Mouse (Mus musculus) midbrain, embryonic 14.5 days (tissue): Measurements from ENCODE around the gene Ripor3. TPM values are rescaled to one million over a fixed set of nuclear protein-coding genes. Genes with fewer than 3 reads are reported as not detected.
"Not testable (repeated sequence)": the region's sequence is repeated elsewhere in the genome, so short reads cannot be mapped to it uniquely, and the experiment has no call there.

ENCODE experiments used
- ATAC-seq: fragments of 200-750 bp; cut with Nextera tagmentation; 2 replicates; pipeline ENCODE4 v1.8.0; 2017; ENCODE audit warnings: moderate number of reproducible peaks, moderate library complexity; ENCODE audit not compliant: low FRiP score, low TSS enrichment
- DNase-seq: peaks from one replicate; pipeline ENCODE4 v3.0.0-alpha.2; 2015
- H3K27ac ChIP-seq: fragments of 300-500 bp; sonication (generic); replicated peaks from 2 replicates; pipeline ENCODE4 v1.5.1; 2014; ENCODE audit warnings: mild to moderate bottlenecking, low read depth, low read length, moderate library complexity
- H3K27me3 ChIP-seq: fragments of 300-500 bp; sonication (generic); 2 replicates; pipeline ENCODE4 v1.6.1; 2014; ENCODE audit warnings: low read length, control low read depth, mixed read lengths; ENCODE audit not compliant: control insufficient read depth, insufficient read depth
- H3K36me3 ChIP-seq: fragments of 300-500 bp; sonication (generic); 2 replicates; pipeline ENCODE4 v1.6.1; 2014; ENCODE audit warnings: low read length, control low read depth; ENCODE audit not compliant: control insufficient read depth, insufficient read depth
- H3K4me1 ChIP-seq: fragments of 300-500 bp; sonication (generic); 2 replicates; pipeline ENCODE4 v1.6.1; 2014; ENCODE audit warnings: mild to moderate bottlenecking, antibody characterized with exemption, low read length, control low read depth; ENCODE audit not compliant: control insufficient read depth, insufficient read depth
- H3K4me2 ChIP-seq: fragments of 300-500 bp; sonication (generic); 2 replicates; pipeline ENCODE4 v1.6.1; 2014; ENCODE audit warnings: mild to moderate bottlenecking, low read length, moderate library complexity
- H3K4me3 ChIP-seq: fragments of 300-500 bp; sonication (generic); replicated peaks from 2 replicates; pipeline ENCODE4 v1.5.1; 2014; ENCODE audit warnings: low read depth, low read length
- H3K9ac ChIP-seq: fragments of 300-500 bp; sonication (generic); replicated peaks from 2 replicates; pipeline ENCODE4 v1.6.1; 2014; ENCODE audit warnings: mild to moderate bottlenecking, low read length, moderate library complexity
- H3K9me3 ChIP-seq: fragments of 300-500 bp; sonication (generic); 2 replicates; pipeline ENCODE4 v1.6.1; 2016; ENCODE audit warnings: low read length, control low read depth, mixed read lengths; ENCODE audit not compliant: control insufficient read depth
- whole genome bisulfite sequencing: fragments of 180-500 bp; shearing (Covaris S2); extraction: QIAGEN DNeasy Blood & Tissue Kit; methylation state at CpG from one replicate; pipeline ENCODE4 v1.1.7; 2014; 5-methylcytosine and 5-hydroxymethylcytosine counted together
- polyA plus RNA-seq: library from polyadenylated mRNA; unstranded; fragments of >200 nt; fragmentation: Nextera tagmentation; extraction: Ambion mirVana; gene quantifications from 2 replicates; pipeline ENCODE4 v1.2.1, GENCODE M21; 2014

The Ripor3 gene
- 0.22 TPM in 1 of 2 replicates, not detected in the other for polyA plus RNA-seq

DNA sequence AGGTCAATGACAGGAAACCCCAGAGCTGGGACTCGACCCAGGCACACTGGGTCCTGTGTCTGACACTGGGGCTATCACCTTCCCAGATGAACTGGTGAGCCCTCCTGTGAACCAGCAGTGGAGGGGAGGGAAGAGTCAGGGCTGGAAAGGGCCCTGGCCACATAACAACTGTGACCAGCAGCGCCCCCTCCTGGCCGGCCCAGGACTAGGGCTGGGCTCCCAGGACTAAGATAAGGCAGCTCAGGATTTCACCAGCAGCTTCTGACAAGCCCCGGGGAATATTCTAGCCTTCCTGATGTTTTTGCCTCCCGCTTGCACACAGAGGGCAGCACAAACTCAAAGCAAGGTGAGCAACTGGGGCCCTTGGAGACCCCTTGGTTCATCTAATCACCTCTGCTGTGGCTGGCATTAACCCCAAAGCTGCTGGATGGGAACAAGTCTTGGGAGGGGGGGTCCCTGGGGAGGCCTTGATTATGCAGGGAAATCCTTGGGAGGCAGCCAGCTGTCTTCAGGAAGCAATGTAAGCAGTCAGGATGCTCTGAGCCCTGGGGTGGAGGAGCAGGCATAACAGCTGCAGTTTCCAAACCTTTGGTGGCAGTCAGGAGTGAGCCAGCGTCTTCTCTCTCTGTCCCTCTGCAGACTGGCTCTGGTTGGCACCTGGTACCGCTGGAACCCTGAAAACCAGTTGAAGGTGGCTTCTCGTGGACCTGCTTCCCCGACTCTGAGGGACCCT lies at the start of gene Ripor3:
Ripor3 (minus strand) TSS at position 683 of the 733 bp plus-strand sequence.
- 35% methylated on average over 9 of the region's 9 CpGs for WGBS
- H3K4me1 ChIP-seq = peaks cover 8% of the 10 kb centered on the region; the same call in 1 of the 2 replicates
- H3K4me2 ChIP-seq = no peak within 1 kb of the TSS
- no peak within 1 kb of the TSS for H3K9ac ChIP-seq
- no peak within 1 kb of the TSS for H3K27ac ChIP-seq
- H3K36me3 ChIP-seq = no peaks in the 10 kb centered on the region
- no peaks in the 10 kb centered on the region for H3K9me3 ChIP-seq
- ATAC-seq (no peak), DNase-seq (peak; percentile 69)
- no peak within 1 kb of the TSS for H3K4me3 ChIP-seq
- H3K27me3 ChIP-seq = no peaks in the 10 kb centered on the region

DNA sequence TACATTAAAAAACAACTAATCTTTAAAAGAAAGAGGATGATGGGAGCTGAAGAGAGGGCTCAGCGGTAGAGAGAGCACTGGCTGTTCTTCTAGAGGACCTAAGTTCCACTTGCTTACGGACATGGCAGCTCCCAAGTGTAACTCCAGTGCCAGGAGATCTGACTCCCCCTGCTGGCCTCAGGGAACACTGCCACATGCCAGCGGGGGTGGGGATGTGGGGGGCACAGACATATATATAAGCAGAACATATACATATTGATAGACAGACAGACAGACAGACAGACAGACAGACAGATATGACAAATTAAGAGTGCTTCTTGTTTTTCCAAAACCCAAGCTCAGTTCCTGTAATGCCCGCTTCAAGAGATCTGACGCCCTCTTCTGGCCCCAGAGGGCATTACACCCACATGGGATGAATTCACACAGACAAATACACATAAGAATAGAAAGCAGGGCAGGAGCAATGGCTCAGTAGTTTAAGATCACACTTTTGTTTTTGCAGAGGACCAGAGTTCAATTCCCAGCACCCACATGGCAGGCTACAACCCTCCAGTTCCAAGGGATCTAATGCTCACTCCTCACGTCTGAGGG lies 48.9 kb upstream of the Ripor3 start:
- Histone ChIP-seq H3K4me1 (no peaks in the 10 kb centered on the region), H3K4me2 (no peak overlapping the region), H3K27ac (no peak overlapping the region), H3K4me3 (no peak overlapping the region), H3K9me3 (no peaks in the 10 kb centered on the region), H3K27me3 (no peaks in the 10 kb centered on the region), H3K36me3 (no peaks in the 10 kb centered on the region), H3K9ac (no peak overlapping the region)
- 72% methylated on average over 6 of the region's 6 CpGs for WGBS
- ATAC-seq (no peak), DNase-seq (no peak)

DNA sequence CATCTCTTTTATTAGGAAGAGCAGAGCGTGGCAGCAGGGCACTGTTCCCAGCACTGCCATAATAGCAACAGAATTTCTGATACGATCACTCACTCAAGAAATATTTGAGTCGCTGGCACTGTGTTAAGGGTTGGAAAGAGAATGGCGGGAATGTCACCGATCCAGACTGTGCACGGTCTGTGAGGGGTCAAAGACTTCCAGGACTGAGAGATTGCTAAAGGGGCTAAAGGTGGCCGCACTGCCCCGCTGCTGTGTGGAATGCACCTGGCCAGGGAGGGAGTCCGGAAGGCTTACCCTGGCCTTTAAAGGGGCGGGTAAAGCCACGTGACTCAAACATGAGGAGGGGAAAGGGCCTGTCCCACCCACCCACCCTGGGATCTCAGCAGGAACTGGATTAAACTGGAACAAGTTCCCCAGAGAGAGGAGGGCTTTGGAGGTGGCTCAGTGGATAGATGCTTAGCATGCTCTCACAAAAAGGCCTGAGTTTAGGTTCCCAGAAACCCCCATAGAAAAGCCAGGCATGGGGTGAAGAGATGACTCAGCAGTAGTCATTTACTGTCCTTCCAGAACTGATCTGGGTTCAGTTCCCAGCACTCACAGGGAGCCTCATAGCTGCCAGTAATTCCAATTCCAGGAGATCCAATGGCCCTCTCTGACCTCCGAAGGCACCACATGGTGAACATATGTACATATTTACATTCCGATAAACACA lies 48.2 kb upstream of the Ripor3 start:
- WGBS = 29% methylated on average over 13 of the region's 13 CpGs
- H3K4me3 ChIP-seq = no peak overlapping the region
- H3K27me3 ChIP-seq = no peaks in the 10 kb centered on the region
- no peak overlapping the region for H3K4me2 ChIP-seq
- DNase-seq (no peak), ATAC-seq (no peak)
- H3K4me1 ChIP-seq = no peaks in the 10 kb centered on the region
- H3K36me3 ChIP-seq = no peaks in the 10 kb centered on the region
- H3K9me3 ChIP-seq = no peaks in the 10 kb centered on the region
- H3K9ac ChIP-seq = no peak overlapping the region
- no peak overlapping the region for H3K27ac ChIP-seq

DNA sequence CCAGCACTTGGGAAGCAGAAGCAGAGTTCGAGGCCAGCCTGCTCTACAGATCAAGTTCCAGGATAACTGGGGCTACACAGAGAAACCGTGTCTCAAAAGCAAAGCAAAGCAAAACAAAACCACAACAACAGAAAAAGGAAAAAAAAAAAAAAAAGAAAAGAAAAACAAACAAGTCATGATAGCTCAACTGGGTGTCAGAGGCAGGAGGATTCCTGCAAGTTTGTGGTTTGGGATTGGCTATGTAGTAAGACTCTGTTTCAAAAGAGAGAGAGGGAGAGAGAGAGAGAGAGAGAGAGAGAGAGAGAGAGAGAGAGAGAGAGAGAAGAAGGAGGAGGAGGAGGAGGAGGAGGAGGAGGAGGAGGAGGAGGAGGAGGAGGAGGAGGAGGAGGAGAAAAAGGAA lies 47.5 kb upstream of the Ripor3 start:
- H3K4me1 ChIP-seq, H3K9me3 ChIP-seq, ATAC-seq, H3K9ac ChIP-seq, H3K4me3 ChIP-seq, H3K36me3 ChIP-seq, H3K27me3 ChIP-seq, DNase-seq, H3K4me2 ChIP-seq, H3K27ac ChIP-seq: not testable (repeated sequence)
- 78% methylated on average over 2 of the region's 2 CpGs for WGBS

DNA sequence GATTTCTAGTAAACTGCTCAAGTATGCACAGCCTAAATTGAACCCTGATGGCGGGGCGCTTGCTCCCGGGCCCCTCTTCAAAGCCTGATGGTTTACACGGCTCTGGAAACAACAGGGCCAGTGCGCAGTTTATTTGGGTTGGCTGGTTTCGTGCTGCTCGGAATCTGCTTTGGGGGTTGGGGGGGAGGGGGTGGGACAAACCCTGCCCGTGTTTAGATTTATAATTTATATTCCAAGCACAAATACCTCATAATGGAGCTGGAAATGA lies 46.2 kb upstream of the Ripor3 start:
- no peaks in the 10 kb centered on the region for H3K36me3 ChIP-seq
- H3K27me3 ChIP-seq = peaks cover 6% of the 10 kb centered on the region; the same call in 1 of the 2 replicates
- no peaks in the 10 kb centered on the region for H3K9me3 ChIP-seq
- H3K4me1 ChIP-seq = no peaks in the 10 kb centered on the region
- no peak overlapping the region for H3K4me2 ChIP-seq
- ATAC-seq (no peak), DNase-seq (no peak)
- WGBS = 66% methylated on average over 8 of the region's 8 CpGs
- H3K4me3 ChIP-seq = no peak overlapping the region
- no peak overlapping the region for H3K27ac ChIP-seq
- H3K9ac ChIP-seq = no peak overlapping the region

DNA sequence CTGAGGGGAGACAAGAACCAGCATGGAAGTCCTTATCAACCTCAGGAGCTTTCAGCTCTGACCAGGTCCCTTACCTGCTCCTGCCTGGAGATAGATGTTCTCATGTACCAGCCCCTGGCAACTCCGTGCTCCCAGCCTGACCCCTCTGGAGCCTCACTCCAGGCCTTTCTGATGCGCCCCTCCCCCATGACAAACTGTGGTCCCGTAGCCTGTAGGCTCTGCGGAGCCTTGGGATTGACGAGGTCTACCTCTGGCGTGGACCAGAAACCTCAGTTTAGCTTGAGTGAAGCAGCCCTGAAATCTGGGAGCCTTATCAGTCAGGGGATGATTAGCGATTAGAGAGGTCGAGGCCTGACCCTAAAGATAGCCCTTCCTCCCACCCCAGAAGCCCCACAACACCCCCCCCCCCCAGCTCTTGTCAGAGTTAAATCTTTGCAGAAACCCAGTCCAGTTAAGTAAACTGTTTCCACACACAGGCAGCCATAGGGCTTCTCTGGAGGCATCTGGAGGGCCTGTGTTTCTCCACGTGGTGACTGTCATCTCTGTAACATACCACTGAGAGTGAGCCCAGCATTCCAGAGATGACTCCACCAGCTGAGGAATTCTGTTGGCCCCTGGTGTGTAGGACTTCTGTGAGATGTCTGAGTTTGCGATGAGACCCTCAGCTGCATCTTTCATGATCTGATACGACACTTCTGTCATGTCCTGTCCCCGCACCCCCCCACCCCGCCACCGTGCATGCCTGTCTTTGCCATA lies 45.7 kb upstream of the Ripor3 start:
- Histone ChIP-seq H3K27me3 (peaks cover 12% of the 10 kb centered on the region; the same call in 1 of the 2 replicates), H3K4me3 (no peak overlapping the region), H3K36me3 (no peaks in the 10 kb centered on the region), H3K9me3 (no peaks in the 10 kb centered on the region), H3K4me2 (no peak overlapping the region), H3K4me1 (no peaks in the 10 kb centered on the region), H3K27ac (no peak overlapping the region), H3K9ac (no peak overlapping the region)
- no peak for ATAC-seq
- no peak for DNase-seq
- 46% methylated on average over 14 of the region's 14 CpGs for WGBS

DNA sequence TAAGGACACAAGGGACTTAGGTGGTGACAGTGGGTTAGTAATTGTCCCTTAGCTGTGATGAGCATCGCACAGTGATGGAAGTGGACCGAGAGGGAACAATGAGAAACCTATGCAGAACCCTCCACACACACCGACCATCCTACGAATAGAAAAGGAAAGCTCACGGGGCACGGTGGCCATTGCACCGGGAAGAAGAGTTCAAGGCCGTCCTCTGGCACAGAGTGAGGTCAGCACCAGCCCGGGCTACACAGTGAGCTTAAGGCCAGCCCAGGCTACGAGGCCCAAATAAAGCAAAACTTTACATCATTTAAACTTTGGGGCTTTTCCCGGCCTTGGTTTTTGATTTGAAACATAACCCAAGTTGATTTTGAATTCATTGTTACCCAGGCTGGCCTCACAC lies 43.7 kb upstream of the Ripor3 start:
- no peak overlapping the region for H3K9ac ChIP-seq
- H3K4me3 ChIP-seq = no peak overlapping the region
- H3K4me2 ChIP-seq = no peak overlapping the region
- 93% methylated on average over 11 of the region's 11 CpGs for WGBS
- no peak overlapping the region for H3K27ac ChIP-seq
- DNase-seq (no peak), ATAC-seq (no peak)
- no peaks in the 10 kb centered on the region for H3K9me3 ChIP-seq
- H3K27me3 ChIP-seq = peaks cover 30% of the 10 kb centered on the region; the same call in 1 of the 2 replicates
- H3K36me3 ChIP-seq = no peaks in the 10 kb centered on the region
- H3K4me1 ChIP-seq = 0 out of 2 replicates have a peak, but pooled peaks cover 8% of the 10 kb centered on the region

DNA sequence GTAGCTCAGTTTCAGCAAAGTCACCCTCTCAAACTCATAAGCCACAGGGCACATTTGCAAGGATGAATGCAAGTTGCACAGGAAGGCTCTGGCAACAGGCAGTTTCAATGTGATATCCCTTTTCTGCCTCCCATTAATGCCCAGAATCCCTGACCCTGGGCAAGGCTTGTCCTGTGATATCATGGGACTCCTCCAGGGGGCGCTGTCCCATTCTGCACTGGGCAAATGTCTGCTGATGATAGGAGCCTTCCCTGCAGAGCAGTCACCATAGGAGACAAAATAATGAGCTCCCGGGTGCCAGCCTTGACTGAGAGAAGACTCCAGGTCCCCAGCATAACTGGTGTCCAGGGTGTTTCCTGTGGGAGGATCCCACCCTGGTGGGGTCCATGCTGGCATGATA lies 42.3 kb upstream of the Ripor3 start:
- peaks cover 35% of the 10 kb centered on the region; the same call in 1 of the 2 replicates for H3K27me3 ChIP-seq
- no peak overlapping the region for H3K27ac ChIP-seq
- no peak overlapping the region for H3K4me3 ChIP-seq
- 22% methylated on average over 2 of the region's 2 CpGs for WGBS
- DNase-seq (peak; percentile 31), ATAC-seq (no peak)
- no peaks in the 10 kb centered on the region for H3K36me3 ChIP-seq
- no peak overlapping the region for H3K9ac ChIP-seq
- H3K9me3 ChIP-seq = no peaks in the 10 kb centered on the region
- H3K4me2 ChIP-seq = no peak overlapping the region
- H3K4me1 ChIP-seq = 0 out of 2 replicates have a peak, but pooled peaks cover 8% of the 10 kb centered on the region
